Mouse (Mus musculus): ENCODE measurements around the gene Mknk2. TPM values are rescaled to one million over a fixed set of nuclear protein-coding genes. Genes with fewer than 3 reads are reported as not detected.

Mknk2 gene
- 92.2 and 103 TPM in 2 replicates for polyA plus RNA-seq (2015; fragmentation: Nextera tagmentation; extraction: Ambion mirVana)

DNA sequence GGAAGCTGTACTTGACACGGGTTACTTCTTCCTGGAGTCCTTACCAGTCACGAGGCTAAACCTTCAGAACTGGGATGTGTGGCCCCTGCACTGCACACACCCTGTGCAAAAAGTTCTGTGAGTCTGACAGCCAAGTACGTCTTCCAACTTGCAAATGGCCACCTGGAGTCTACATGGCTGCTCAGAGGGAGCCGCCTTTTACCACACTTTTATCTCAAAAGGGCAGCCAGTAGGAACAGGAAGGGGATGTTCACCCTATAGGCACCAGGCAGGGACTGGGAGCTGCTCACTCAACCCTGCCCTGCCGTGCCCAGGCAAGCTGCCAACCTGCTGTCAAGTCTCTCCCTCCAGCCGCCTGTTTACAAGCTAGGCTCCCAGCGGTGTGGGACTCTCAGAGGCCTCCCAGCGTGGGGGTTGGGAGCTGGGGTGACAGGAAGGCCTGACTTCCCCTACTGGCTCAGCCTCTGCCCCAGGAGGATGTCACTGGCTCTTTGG is at the start of gene Mknk2:
Mknk2 (minus strand) TSS at position 171 of the 495 bp plus-strand sequence.
- H3K27me3 ChIP-seq (replicated peaks; ENCODE audit: insufficient read depth, low read length): no peaks in the 10 kb centered on the region
- peaks cover 38% of the 10 kb centered on the region for H3K4me1 ChIP-seq (ENCODE audit: insufficient read depth, low read depth, low read length)
- peak; percentile 98 for DNase-seq (ENCODE audit: low spot score)
- H3K4me3 ChIP-seq (ENCODE audit: low read depth, low read length): peak within 1 kb of the TSS; percentile 47
- H3K9ac ChIP-seq (replicated peaks; ENCODE audit: low read depth): peak within 1 kb of the TSS; percentile 81
- H3K9me3 ChIP-seq (ENCODE audit: low read length): no peaks in the 10 kb centered on the region
- TF ChIP-seq EP300 (IDR thresholded peaks at IDR 0.05): peak; percentile 80
- TF ChIP-seq CTCF (IDR thresholded peaks at IDR 0.05): peak; percentile 37
- H3K4me2 ChIP-seq (replicated peaks; ENCODE audit: low read depth, low read length): peak within 1 kb of the TSS; percentile 78
- ATAC-seq: peak; percentile 68
- under 1% methylated on average over 8 of the region's 8 CpGs for WGBS
- no peaks in the 10 kb centered on the region for H3K36me3 ChIP-seq (ENCODE audit: insufficient read depth, low read length)
- peak within 1 kb of the TSS; percentile 100 for H3K27ac ChIP-seq (ENCODE audit: low read length)

- Histone ChIP-seq H3K27ac (ENCODE audit: low read length) (no peak overlapping the region), H3K4me3 (ENCODE audit: low read depth, low read length) (no peak overlapping the region), H3K27me3 (replicated peaks; ENCODE audit: insufficient read depth, low read length) (no peaks in the 10 kb centered on the region), H3K9ac (replicated peaks; ENCODE audit: low read depth) (no peak overlapping the region), H3K36me3 (ENCODE audit: insufficient read depth, low read length) (peaks cover 76% of the 10 kb centered on the region), H3K9me3 (ENCODE audit: low read length) (no peaks in the 10 kb centered on the region), H3K4me1 (ENCODE audit: insufficient read depth, low read depth, low read length) (no peaks in the 10 kb centered on the region), H3K4me2 (replicated peaks; ENCODE audit: low read depth, low read length) (no peak overlapping the region)
- WGBS: 87% methylated on average over 1 of the region's 1 CpGs
- no peak for ATAC-seq
- no peak for DNase-seq (ENCODE audit: low spot score)
- TF ChIP-seq CTCF (IDR thresholded peaks at IDR 0.05) (no peak), EP300 (IDR thresholded peaks at IDR 0.05) (no peak)
These were observed 39.4 kb upstream of the Mknk2 start for GRCm38 (mm10) chr10:80717281-80717680.

GRCm38 (mm10) chr10:80710834-80711233 is 32.9 kb upstream of the Mknk2 start:
- H3K27me3 ChIP-seq (replicated peaks; ENCODE audit: insufficient read depth, low read length): no peaks in the 10 kb centered on the region
- no peaks in the 10 kb centered on the region for H3K4me1 ChIP-seq (ENCODE audit: insufficient read depth, low read depth, low read length)
- no peaks in the 10 kb centered on the region for H3K9me3 ChIP-seq (ENCODE audit: low read length)
- H3K27ac ChIP-seq (ENCODE audit: low read length): no peak overlapping the region
- no peak overlapping the region for H3K9ac ChIP-seq (replicated peaks; ENCODE audit: low read depth)
- TF ChIP-seq EP300 (IDR thresholded peaks at IDR 0.05) (no peak), CTCF (IDR thresholded peaks at IDR 0.05) (no peak)
- no peak overlapping the region for H3K4me2 ChIP-seq (replicated peaks; ENCODE audit: low read depth, low read length)
- 69% methylated on average over 3 of the region's 3 CpGs for WGBS
- ATAC-seq (no peak), DNase-seq (ENCODE audit: low spot score) (no peak)
- peaks cover 70% of the 10 kb centered on the region for H3K36me3 ChIP-seq (ENCODE audit: insufficient read depth, low read length)
- no peak overlapping the region for H3K4me3 ChIP-seq (ENCODE audit: low read depth, low read length)

DNA sequence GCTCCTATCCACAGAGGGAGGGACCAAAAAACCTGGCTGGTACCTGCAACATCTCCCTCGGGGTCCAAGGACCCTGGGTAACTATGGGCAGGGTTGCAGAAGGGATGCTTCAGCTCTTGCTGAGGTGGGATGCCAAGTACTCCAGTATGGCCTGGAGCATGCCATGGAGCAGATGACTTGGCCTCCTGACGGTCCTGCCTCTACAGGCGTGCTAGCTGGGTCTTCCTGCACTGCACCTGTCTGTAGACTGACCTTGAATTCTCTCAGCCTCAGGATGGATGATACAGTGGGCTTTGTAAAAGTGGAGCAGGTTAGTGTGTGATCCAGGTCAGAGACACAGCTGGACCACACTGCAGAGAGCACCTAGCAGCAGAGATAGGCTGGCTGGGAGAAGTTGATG is 27.6 kb upstream of the Mknk2 start:
- ATAC-seq: no peak
- 82% methylated on average over 3 of the region's 3 CpGs for WGBS

GRCm38 (mm10) chr10:80705033-80705432 is 27.1 kb upstream of the Mknk2 start:
- H3K4me2 ChIP-seq (replicated peaks; ENCODE audit: low read depth, low read length): no peak overlapping the region
- WGBS: 48% methylated on average over 3 of the region's 3 CpGs
- H3K27me3 ChIP-seq (replicated peaks; ENCODE audit: insufficient read depth, low read length): no peaks in the 10 kb centered on the region
- ATAC-seq: no peak
- no peak overlapping the region for H3K27ac ChIP-seq (ENCODE audit: low read length)
- DNase-seq (ENCODE audit: low spot score): no peak
- no peaks in the 10 kb centered on the region for H3K9me3 ChIP-seq (ENCODE audit: low read length)
- no peak overlapping the region for H3K9ac ChIP-seq (replicated peaks; ENCODE audit: low read depth)
- TF ChIP-seq EP300 (IDR thresholded peaks at IDR 0.05) (no peak), CTCF (IDR thresholded peaks at IDR 0.05) (no peak)
- H3K4me1 ChIP-seq (ENCODE audit: insufficient read depth, low read depth, low read length): peaks cover 13% of the 10 kb centered on the region
- H3K4me3 ChIP-seq (ENCODE audit: low read depth, low read length): no peak overlapping the region
- peaks cover 28% of the 10 kb centered on the region for H3K36me3 ChIP-seq (ENCODE audit: insufficient read depth, low read length)

More for the DNA sequence above, 27.6 kb upstream of the Mknk2 start:
- Histone ChIP-seq H3K9ac (replicated peaks; ENCODE audit: low read depth) (no peak overlapping the region), H3K27me3 (replicated peaks; ENCODE audit: insufficient read depth, low read length) (no peaks in the 10 kb centered on the region), H3K36me3 (ENCODE audit: insufficient read depth, low read length) (peaks cover 31% of the 10 kb centered on the region), H3K9me3 (ENCODE audit: low read length) (no peaks in the 10 kb centered on the region), H3K27ac (ENCODE audit: low read length) (no peak overlapping the region), H3K4me3 (ENCODE audit: low read depth, low read length) (no peak overlapping the region), H3K4me2 (replicated peaks; ENCODE audit: low read depth, low read length) (no peak overlapping the region), H3K4me1 (ENCODE audit: insufficient read depth, low read depth, low read length) (peaks cover 12% of the 10 kb centered on the region)
- no peak for DNase-seq (ENCODE audit: low spot score)
- TF ChIP-seq CTCF (IDR thresholded peaks at IDR 0.05): no peak
- TF ChIP-seq EP300 (IDR thresholded peaks at IDR 0.05): no peak

DNA sequence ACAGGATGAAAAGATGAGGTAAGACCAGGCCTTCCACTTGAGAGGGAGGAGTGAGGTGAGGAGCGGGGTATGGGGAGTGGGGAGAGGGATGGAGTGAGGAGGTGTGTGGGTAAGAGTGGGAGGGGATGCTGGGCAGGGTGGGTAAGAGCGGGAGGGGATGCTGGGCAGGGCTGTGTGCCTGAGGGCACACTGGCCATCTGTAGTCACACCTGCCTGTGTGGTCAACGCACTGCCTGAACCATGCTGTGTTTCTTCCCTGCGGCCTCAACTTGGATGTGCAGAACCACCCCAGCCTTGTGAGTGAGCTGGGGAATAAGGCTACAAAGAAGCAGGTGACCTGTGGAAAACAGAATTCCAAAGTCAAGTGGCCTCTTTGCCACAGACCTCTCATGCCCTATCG is 26.5 kb upstream of the Mknk2 start:
- no peak overlapping the region for H3K4me3 ChIP-seq (ENCODE audit: low read depth, low read length)
- H3K4me1 ChIP-seq (ENCODE audit: insufficient read depth, low read depth, low read length): peaks cover 15% of the 10 kb centered on the region
- H3K9ac ChIP-seq (replicated peaks; ENCODE audit: low read depth): no peak overlapping the region
- ATAC-seq (no peak), DNase-seq (ENCODE audit: low spot score) (no peak)
- no peak overlapping the region for H3K4me2 ChIP-seq (replicated peaks; ENCODE audit: low read depth, low read length)
- TF ChIP-seq EP300 (IDR thresholded peaks at IDR 0.05) (no peak), CTCF (IDR thresholded peaks at IDR 0.05) (no peak)
- H3K9me3 ChIP-seq (ENCODE audit: low read length): no peaks in the 10 kb centered on the region
- H3K27ac ChIP-seq (ENCODE audit: low read length): no peak overlapping the region
- 70% methylated on average over 5 of the region's 5 CpGs for WGBS
- H3K36me3 ChIP-seq (ENCODE audit: insufficient read depth, low read length): peaks cover 22% of the 10 kb centered on the region
- H3K27me3 ChIP-seq (replicated peaks; ENCODE audit: insufficient read depth, low read length): no peaks in the 10 kb centered on the region

DNA sequence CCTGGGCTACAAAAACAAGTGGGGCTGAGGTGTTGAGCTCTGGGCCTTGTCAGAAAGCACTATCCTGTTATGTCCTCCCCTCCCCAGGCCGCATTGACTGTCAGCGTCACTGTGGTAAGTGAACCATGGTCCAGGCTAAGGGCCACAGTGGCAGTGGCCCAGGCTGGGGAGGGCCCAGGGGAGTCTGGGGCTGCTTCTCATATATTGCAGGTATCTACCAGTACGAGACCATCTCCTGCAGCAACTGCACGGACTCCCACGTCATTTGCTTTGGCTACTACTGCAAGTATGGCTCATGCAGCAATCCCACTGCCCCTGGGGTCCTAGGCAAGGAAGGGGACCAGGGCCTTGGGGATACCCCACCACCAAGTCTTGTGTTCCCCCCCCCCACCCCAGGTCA is 25.7 kb upstream of the Mknk2 start:
- no peaks in the 10 kb centered on the region for H3K9me3 ChIP-seq (ENCODE audit: low read length)
- peaks cover 14% of the 10 kb centered on the region for H3K36me3 ChIP-seq (ENCODE audit: insufficient read depth, low read length)
- WGBS: 80% methylated on average over 5 of the region's 5 CpGs
- ATAC-seq (no peak), DNase-seq (ENCODE audit: low spot score) (no peak)
- H3K4me1 ChIP-seq (ENCODE audit: insufficient read depth, low read depth, low read length): peaks cover 15% of the 10 kb centered on the region
- H3K27me3 ChIP-seq (replicated peaks; ENCODE audit: insufficient read depth, low read length): no peaks in the 10 kb centered on the region
- H3K9ac ChIP-seq (replicated peaks; ENCODE audit: low read depth): 0 out of 2 replicates have a peak overlapping the region, but pooled peaks have one; percentile 33
- TF ChIP-seq CTCF (IDR thresholded peaks at IDR 0.05) (no peak), EP300 (IDR thresholded peaks at IDR 0.05) (no peak)
- H3K4me3 ChIP-seq (ENCODE audit: low read depth, low read length): no peak overlapping the region
- H3K27ac ChIP-seq (ENCODE audit: low read length): no peak overlapping the region
- H3K4me2 ChIP-seq (replicated peaks; ENCODE audit: low read depth, low read length): peak overlapping the region; percentile 64

Measured in lung, postnatal 0 days (tissue).